Mouse (Mus musculus) thymus, postnatal 10 days (tissue): Measurements from ENCODE around the gene Treml4.
"Not testable (repeated sequence)": the region's sequence is repeated elsewhere in the genome, so short reads cannot be mapped to it uniquely, and the experiment has no call there.

Experiments used
- DNase-seq, 2 experiments: peaks; one replicate each; pipeline ENCODE4 v3.0.0; 2021; ENCODE audit warnings: low spot score in 2 of 2

Treml4 gene

GRCm38 (mm10) chr17:48274098-48274497 is 10.0 kb downstream of the Treml4 start:
- no peak for DNase-seq

- DNase-seq = peak; percentile 46 to 87
These were observed 10.8 kb downstream of the Treml4 start for GRCm38 (mm10) chr17:48274885-48275284.

- DNase-seq = no peak
These were observed 11.6 kb downstream of the Treml4 start for GRCm38 (mm10) chr17:48275736-48276135.

GRCm38 (mm10) chr17:48278381-48278780 is 14.3 kb downstream of the Treml4 start:
- no peak for DNase-seq

GRCm38 (mm10) chr17:48279002-48279401 is 14.9 kb downstream of the Treml4 start:
- DNase-seq = no peak

GRCm38 (mm10) chr17:48280943-48281738 is 17.0 kb downstream of the Treml4 start:
- no peak for DNase-seq

- peak in 1 of 2 experiments; percentile 18 for DNase-seq
These were observed 17.6 kb downstream of the Treml4 start for GRCm38 (mm10) chr17:48281739-48282085.

- no peak for DNase-seq
These were observed 22.7 kb downstream of the Treml4 start for GRCm38 (mm10) chr17:48286765-48287164.

- peak in 1 of 2 experiments; percentile 49 for DNase-seq
These were observed 23.2 kb downstream of the Treml4 start for GRCm38 (mm10) chr17:48287276-48287675.

GRCm38 (mm10) chr17:48293500-48294194 is 29.6 kb downstream of the Treml4 start:
- DNase-seq = no peak

- peak in 1 of 2 experiments; percentile 23 for DNase-seq
These were observed 35.1 kb downstream of the Treml4 start, which contains the start of gene Treml2 for GRCm38 (mm10) chr17:48299203-48299602. Gene Treml2 (plus strand): TSS chr17:48299498.

GRCm38 (mm10) chr17:48299756-48300155 is 35.7 kb downstream of the Treml4 start:
- no peak for DNase-seq

- DNase-seq = peak; percentile 68 to 72
These were observed 36.1 kb downstream of the Treml4 start for GRCm38 (mm10) chr17:48300199-48300598.

- DNase-seq = peak; percentile 63 to 69
These were observed 36.8 kb downstream of the Treml4 start for GRCm38 (mm10) chr17:48300861-48301260.

- no peak for DNase-seq
These were observed 37.7 kb downstream of the Treml4 start for GRCm38 (mm10) chr17:48301792-48302191.

GRCm38 (mm10) chr17:48312124-48312523 is 48.0 kb downstream of the Treml4 start:
- no peak for DNase-seq

GRCm38 (mm10) chr17:48315905-48316579 is 51.9 kb downstream of the Treml4 start, which contains the start of gene B430306N03Rik:
Gene B430306N03Rik (plus strand): TSS chr17:48316141.
- not testable (repeated sequence) for DNase-seq

- DNase-seq = no peak
These were observed 54.6 kb downstream of the Treml4 start for GRCm38 (mm10) chr17:48318686-48319085.

GRCm38 (mm10) chr17:48321279-48321678 is 57.2 kb downstream of the Treml4 start:
- DNase-seq = no peak

GRCm38 (mm10) chr17:48323236-48323635 is 59.1 kb downstream of the Treml4 start:
- DNase-seq = no peak

GRCm38 (mm10) chr17:48324258-48324657 is 60.2 kb downstream of the Treml4 start:
- DNase-seq = no peak
